ENCODE assay signal across 11 mouse cellular contexts in genomic region chr3:9481358-9481757, GRCm38 (mm10).
DNase-seq lines count a peak whose midpoint lies in the region; ATAC-seq and TF ChIP-seq lines count a peak whose summit lies in the region.
"Had no signal": no experiment of that assay in that cellular context is flagged by ENCODE, and none has a peak within 500 bp of the region (broad histone marks: within the 10 kb centered on the region; RNA-seq: fewer than 3 reads in every experiment).

No protein-coding gene starts in this region.

- peak; percentile 51 to 64 for DNase-seq in cerebellum, adult 2 months
- DNase-seq in cerebellum, adult 11-12 months = no peak
- DNase-seq in limb, embryonic 10.5 days (ENCODE audit: low spot score) = no peak
- peak; percentile 53 for DNase-seq in gastrocnemius, postnatal 10 days
- DNase-seq in heart, postnatal 4 days = peak; percentile 78
- no peak for DNase-seq in left cerebral cortex, adult 8-10 months (ENCODE audit: low spot score in 2 of 2)
- DNase-seq in left cerebral cortex, adult 2 months (ENCODE audit: extremely low spot score in 1 of 2, low spot score in 2 of 2) = no peak
- DNase-seq: right cerebral cortex, postnatal 25 days; thymus, adult 2 months had no signal

- no peaks in the 10 kb centered on the region for H3K27me3 ChIP-seq in cerebellum, adult 2 months (ENCODE audit: control insufficient read depth, insufficient read depth, low read length)
- no peaks in the 10 kb centered on the region for H3K27me3 ChIP-seq in limb, embryonic 13.5 days
- H3K27me3 ChIP-seq in limb, embryonic 10.5 days (ENCODE audit: low read depth, poor library complexity, severe bottlenecking) = no peaks in the 10 kb centered on the region

- no peak overlapping the region for H3K27ac ChIP-seq in cerebellum, adult 2 months (ENCODE audit: insufficient read depth, low read length)
- no peak overlapping the region for H3K27ac ChIP-seq in limb, embryonic 13.5 days
- H3K27ac ChIP-seq in limb, embryonic 10.5 days = no peak overlapping the region
- no peak overlapping the region for H3K27ac ChIP-seq in left cerebral cortex, adult 2 months
- H3K27ac ChIP-seq: layer of hippocampus, adult 2 months had no signal

- H3K4me3 ChIP-seq in cerebellum, adult 2 months (replicated peaks; ENCODE audit: insufficient read depth, low read depth, low read length) = no peak overlapping the region
- H3K4me3 ChIP-seq in limb, embryonic 13.5 days = no peak overlapping the region
- no peak overlapping the region for H3K4me3 ChIP-seq in limb, embryonic 10.5 days
- no peak overlapping the region for H3K4me3 ChIP-seq in left cerebral cortex, adult 2 months
- H3K4me3 ChIP-seq: layer of hippocampus, adult 2 months had no signal

- intact Hi-C loops in left cerebral cortex, adult 2 months (cut with DNase I) = no loop called here

- ATAC-seq in limb, embryonic 13.5 days (ENCODE audit: low FRiP score, low read depth) = peak; percentile 57; the same call in 1 of the 2 replicates

- H3K4me1 ChIP-seq in cerebellum, adult 2 months (ENCODE audit: control insufficient read depth, insufficient read depth, low read length) = peaks cover 13% of the 10 kb centered on the region
- H3K4me1 ChIP-seq in limb, embryonic 13.5 days = no peaks in the 10 kb centered on the region
- H3K4me1 ChIP-seq in limb, embryonic 10.5 days = no peaks in the 10 kb centered on the region

- no peak for TF ChIP-seq CTCF in cerebellum, adult 2 months (IDR thresholded peaks at IDR 0.05; ENCODE audit: borderline replicate concordance, insufficient read depth, low read depth, low read length)
- no peak for TF ChIP-seq CTCF in left cerebral cortex, adult 2 months (IDR thresholded peaks at IDR 0.05)

- no peaks in the 10 kb centered on the region for H3K9me3 ChIP-seq in limb, embryonic 13.5 days
- no peaks in the 10 kb centered on the region for H3K9me3 ChIP-seq in limb, embryonic 10.5 days (replicated peaks)

- no peak overlapping the region for H3K9ac ChIP-seq in limb, embryonic 13.5 days

- TF ChIP-seq POLR2A in cerebellum, adult 2 months (IDR thresholded peaks at IDR 0.05; ENCODE audit: borderline replicate concordance, insufficient read depth, low read length) = no peak

- H3K4me2 ChIP-seq in limb, embryonic 13.5 days (replicated peaks) = no peak overlapping the region

- H3K36me3 ChIP-seq in limb, embryonic 13.5 days = 0 out of 2 replicates have a peak, but pooled peaks cover under 1% of the 10 kb centered on the region
- no peaks in the 10 kb centered on the region; the same call in 1 of the 2 replicates for H3K36me3 ChIP-seq in limb, embryonic 10.5 days

- 15% methylated on average over 6 of the region's 6 CpGs for WGBS in cerebellum, adult 2 months
- 76% methylated on average over 6 of the region's 6 CpGs for WGBS in limb, embryonic 13.5 days
- WGBS in limb, embryonic 10.5 days = 90% methylated on average over 6 of the region's 6 CpGs

Comparison
In these comparisons a context has a peak if more than half of its experiments do, and no peak if none do; other contexts are left out.
1. DNase-seq: peak in cerebellum, adult 2 months (2 of 2), gastrocnemius, postnatal 10 days (single experiment) and heart, postnatal 4 days (single experiment); none in cerebellum, adult 11-12 months (single experiment), limb, embryonic 10.5 days (single experiment), left cerebral cortex, adult 8-10 months (0 of 2) and left cerebral cortex, adult 2 months (0 of 2).